Mouse (Mus musculus) bone marrow, adult 2 months (tissue): ENCODE data around the gene Spred3.

Experiments
- CTCF ChIP-seq: fragments of 200-500 bp; IDR thresholded peaks from 2 replicates; pipeline ENCODE4 v1.5.1; 2011; ENCODE audit warnings: low read length, control low read depth; ENCODE audit not compliant: control insufficient read depth, insufficient read depth
- POLR2A ChIP-seq: fragments of 200-500 bp; IDR thresholded peaks from 2 replicates; pipeline ENCODE4 v1.6.1; 2011; ENCODE audit warnings: low read depth, mild to moderate bottlenecking, control low read depth, low read length, borderline replicate concordance; ENCODE audit not compliant: control insufficient read depth

- TF ChIP-seq POLR2A (no peak), CTCF (no peak)
These were observed 2.0 kb downstream of the Spred3 start for GRCm38 (mm10) chr7:29168121-29168695.
